Mouse (Mus musculus): ENCODE results near the gene Ctcfl. TPM values are rescaled to one million over a fixed set of nuclear protein-coding genes. Genes with fewer than 3 reads are reported as not detected.
A peak's percentile ranks its signal among the peaks of the same experiment; 100 is the strongest.

Gene Ctcfl
- not detected for total RNA-seq (2021)
- long read RNA-seq, experiment 1, result 0 reads
- long read RNA-seq, experiment 2, result 0 reads

DNA sequence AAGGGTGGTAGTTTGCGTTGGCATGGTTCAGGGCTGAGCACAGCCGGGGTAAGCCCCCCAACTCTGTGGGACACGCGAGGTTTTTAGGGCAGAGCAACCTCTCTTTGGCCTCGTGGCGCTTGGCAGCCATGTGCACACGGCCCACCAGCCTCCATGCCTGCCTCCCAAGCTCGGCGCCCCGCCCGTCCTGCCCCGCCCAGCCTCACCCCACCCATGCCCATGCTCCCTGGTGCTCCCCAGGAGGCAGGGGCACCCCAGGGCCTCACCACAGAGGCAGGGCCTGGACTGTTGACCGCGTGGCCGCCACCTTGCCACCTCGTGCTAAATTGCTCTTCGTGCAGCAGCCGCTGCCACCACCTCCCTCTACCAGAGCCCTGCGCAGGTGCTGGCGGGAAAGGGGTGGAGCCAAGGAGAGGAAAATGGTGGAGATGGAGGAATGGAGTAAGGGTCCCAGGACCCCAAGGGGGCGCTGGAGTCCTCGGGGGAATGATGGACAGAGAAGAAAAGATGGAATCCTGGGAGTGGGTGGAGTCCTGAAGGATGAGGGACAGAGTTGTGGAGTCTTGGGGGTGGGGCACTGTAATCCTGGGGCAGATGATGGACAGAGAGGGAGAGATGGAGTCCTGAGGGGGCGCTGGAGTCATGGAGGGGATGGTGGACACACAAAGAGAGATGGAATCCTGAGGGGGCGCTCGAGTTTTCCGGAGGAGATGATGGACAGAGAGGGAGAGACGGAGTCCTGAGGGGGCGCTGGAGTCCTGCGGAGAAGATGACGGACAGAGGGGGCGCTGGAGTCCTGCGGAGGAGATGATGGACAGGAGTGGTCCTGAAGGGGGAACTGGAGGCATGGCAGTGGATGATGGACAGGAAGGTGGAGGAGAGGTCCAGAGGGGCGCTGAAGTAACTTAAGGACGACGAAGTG lies at the start of gene Ctcfl:
Ctcfl (minus strand) TSS at position 503 of the 922 bp plus-strand sequence.
- no peak for DNase-seq (ENCODE audit: low spot score in 2 of 2)

DNA sequence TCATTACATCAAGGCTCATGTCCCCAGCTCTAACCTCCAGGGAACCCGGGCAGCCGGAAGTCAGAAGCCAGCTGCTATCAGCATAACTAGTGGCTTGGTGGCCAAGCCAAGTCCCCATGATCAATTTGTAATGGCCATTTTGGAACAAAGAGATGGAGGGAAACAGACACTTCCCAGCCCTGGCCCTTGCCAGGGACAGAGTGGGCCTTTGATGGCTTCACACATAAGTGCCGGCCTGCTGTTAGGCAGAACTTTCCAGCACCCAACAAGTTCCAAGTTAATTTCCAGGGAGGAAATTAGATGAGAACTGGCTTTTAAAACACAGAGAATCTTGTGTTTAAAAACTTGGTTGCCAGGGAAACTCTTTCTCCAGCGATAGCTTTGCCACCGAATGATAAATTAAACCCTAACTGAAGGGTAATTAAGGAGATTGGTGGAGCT lies 49.1 kb upstream of the Ctcfl start:
- DNase-seq (ENCODE audit: low spot score in 2 of 2), result peak; percentile 33 to 66

DNA sequence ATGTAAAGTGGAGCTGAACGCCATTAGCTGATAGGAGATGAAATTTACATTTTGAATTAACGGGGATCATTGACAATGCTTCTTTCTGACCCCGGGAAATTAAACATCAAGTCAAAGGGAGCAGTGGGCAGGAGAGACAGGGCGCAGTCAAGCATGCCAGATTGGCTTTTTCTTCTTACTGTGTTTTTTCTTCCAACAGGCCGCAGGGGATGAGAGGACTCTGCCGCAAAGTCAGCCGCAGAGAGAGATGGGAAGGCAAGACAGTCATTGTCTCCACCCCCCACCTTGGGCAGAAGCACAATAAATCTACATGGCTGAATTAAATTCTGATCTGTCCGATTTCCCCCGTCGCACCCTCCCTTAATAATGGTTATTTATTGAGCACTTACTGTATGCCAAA lies 46.0 kb upstream of the Ctcfl start:
- no peak for DNase-seq (ENCODE audit: low spot score in 2 of 2)

DNA sequence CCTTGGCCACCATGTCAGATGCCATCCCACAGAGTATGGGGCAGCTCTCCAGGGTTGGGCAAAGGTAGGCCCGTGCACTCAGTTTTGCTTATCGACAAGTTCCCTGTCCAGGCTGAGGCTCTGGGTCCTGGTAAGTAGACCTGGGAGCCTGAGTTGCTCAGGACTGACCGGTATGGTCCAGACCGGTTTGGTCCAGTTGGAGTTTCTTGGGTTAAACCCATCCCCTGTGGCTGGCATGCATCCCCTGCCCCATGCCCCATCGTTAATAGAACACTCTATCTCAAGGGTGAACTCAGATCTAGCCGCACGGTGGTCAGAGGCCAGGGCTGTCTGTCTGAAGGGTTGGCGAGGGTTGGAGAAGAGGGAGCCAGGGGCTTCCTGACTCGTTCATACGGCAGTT lies 45.6 kb upstream of the Ctcfl start:
- DNase-seq (ENCODE audit: low spot score in 2 of 2), result no peak

DNA sequence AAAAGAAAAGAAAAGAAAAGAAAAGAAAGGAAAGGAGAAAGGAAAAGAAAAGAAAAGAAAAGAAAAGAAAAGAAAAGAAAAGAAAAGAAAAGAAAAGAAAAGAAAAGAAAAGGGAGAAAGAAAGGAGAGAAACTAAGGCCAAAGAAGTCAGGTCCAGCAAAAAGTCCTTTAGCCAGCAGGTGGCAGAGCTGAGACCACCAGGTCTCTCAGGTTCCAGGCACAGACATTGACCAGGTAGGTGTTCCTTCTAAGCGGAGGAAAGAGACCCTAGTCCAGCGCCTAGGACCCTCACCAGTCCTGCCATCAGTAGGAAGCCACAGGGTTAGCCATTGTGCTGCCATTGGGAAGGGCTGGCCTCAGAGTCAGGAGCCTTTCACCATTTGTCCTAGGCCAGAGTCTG lies 45.0 kb upstream of the Ctcfl start:
- DNase-seq (ENCODE audit: low spot score in 2 of 2), result no peak

DNA sequence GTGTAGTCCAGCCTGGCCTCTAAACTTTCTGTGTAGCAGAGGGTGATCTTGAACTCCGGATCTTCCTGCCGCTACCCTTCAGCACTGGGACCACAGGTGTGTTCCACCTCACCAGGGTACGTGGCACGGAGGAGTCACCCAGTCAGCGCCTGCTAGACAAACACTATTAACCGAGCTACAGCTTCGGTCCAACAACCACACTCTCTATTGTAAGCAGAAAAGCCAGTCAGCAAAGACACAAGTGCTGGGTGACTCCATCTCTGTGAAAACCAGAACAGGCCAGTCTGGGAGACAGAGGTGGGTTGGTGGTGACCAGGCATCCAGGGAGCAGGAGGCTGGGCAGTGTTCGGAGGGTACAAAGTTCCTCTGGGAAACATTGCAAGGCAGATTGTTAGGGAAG lies 44.1 kb upstream of the Ctcfl start:
- no peak for DNase-seq (ENCODE audit: low spot score in 2 of 2)

DNA sequence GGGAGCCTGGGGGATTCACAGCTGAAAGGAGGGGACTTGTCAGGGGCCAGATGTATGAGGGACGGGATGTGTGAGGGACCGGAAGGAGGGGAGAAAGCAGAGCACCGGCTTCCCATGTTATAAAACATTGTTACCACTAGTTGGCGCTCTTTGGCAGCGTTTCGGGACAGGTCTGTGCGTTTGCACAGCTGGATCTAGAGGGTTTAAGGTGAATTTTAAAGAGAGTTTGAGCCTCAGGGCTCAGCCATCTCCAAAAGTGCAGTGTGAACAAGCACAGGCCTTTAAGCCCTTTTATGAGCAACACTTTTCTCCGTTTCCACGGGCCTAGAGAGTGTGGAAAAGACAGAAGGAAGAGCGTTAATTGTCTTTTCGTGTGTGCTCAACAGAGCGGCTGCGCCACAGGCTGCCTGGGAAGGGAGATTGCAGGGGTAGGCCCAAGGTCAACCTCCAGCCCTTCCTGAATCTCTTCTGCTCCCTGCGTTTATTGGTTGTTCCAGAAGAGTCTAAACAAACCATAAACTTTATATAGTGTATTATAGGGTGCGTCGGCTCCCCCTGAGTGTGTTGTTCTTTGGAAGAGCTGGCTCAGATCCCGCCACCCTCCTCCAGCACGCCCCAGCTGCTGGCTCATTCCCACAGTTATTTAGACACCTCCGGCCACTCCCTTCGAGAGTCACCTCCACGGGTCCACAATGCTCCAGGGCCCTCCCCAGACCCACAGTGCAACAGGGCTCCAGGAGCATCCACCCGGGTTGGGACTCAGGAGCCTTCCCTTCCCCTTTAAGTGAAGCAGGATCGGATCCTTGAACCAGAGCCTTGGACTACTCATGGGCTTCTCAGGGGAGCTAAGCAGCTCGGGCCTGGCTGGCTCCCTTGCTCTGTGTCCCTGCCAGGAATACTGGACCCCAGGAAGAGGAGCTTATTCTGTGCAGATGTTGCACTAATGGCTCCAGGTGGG lies 40.3 kb upstream of the Ctcfl start:
- peak in 1 of 2 experiments; percentile 55 for DNase-seq (ENCODE audit: low spot score in 2 of 2)

DNA sequence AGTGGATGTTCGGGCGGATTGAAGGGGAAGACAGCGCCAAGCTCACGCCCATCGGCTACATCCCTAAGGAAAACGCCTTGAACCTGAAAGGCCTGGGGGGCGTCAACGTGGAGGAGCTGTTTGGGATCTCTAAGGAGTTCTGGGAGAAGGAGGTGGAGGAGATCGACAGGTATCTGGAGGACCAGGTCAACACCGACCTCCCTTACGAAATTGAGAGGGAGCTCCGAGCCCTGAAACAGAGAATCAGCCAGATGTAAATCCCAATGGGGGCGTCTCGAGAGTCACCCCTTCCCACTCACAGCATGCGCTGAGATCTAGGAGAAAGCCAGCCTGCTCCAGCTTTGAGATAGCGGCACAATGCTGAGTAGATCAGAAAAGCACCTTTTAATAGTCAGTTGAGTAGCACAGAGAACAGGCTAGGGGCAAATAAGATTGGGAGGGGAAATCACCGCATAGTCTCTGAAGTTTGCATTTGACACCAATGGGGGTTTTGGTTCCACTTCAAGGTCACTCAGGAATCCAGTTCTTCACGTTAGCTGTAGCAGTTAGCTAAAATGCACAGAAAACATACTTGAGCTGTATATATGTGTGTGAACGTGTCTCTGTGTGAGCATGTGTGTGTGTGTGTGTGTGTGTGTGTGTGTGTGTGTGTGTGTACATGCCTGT lies 39.2 kb upstream of the Ctcfl start:
- no peak for DNase-seq (ENCODE audit: low spot score in 2 of 2)

DNA sequence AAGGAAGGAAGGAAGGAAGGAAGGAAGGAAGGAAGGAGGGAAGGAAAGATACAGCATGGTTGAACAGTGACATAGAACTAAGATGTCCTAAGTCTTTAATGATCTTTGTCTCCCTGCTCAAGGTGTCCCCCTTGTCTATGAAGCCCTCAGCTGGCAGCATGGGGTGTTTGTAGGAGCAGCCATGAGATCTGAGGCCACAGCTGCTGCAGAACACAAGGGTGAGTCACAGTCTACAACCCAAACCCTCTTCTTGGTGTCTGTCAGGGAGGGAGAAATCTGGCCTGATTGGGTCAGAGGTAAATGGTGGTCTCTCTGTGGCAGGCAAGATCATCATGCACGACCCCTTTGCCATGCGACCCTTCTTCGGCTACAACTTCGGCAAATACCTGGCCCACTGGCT lies 38.5 kb upstream of the Ctcfl start:
- DNase-seq (ENCODE audit: low spot score in 2 of 2), result no peak

DNA sequence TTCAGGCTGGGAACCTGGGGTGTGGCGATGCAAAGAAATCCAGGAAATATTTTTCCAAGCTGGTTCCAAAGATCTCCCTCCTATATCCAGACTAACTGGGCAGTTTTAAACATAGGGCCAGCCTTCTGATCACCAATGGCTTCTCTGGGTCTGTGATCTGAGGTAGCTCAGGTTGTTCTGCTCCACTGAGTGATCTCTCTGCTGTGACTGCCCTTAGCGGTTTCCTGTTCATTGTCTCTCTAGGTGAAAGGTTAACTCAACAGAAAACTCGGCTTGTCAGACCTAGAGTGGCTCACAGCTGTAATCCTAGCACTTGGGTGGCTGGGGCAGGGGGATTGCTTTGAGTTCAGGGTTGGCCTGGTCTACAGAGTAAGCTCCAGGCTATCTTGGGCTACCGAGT lies 38.1 kb upstream of the Ctcfl start:
- DNase-seq (ENCODE audit: low spot score in 2 of 2), result no peak

DNA sequence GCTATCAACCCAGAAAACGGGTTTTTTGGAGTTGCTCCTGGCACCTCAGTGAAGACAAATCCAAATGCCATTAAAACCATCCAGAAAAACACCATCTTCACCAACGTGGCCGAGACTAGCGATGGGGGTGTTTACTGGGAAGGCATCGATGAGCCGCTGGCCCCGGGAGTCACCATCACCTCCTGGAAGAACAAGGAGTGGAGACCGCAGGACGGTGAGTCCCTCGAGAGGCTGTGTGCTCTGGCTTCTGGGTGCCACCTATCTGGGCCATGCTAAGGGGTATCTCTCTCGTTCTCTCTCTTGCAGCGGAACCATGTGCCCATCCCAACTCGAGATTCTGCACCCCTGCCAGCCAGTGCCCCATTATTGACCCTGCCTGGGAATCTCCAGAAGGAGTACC lies 37.6 kb upstream of the Ctcfl start:
- no peak for DNase-seq (ENCODE audit: low spot score in 2 of 2)

DNA sequence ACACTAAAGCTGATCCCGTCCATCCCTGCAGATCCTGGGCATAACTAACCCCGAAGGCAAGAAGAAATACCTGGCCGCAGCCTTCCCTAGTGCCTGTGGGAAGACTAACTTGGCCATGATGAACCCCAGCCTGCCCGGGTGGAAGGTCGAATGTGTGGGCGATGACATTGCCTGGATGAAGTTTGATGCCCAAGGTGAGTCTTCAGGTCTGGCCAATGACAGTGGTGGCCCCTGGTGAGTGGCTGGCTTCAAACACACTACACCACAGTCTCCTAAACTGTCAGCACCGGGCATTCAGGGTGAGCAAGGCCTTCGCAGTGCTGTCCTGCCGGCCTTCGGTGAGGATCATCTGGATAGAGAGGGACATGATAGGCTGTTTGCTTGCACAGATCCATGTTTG lies 36.6 kb upstream of the Ctcfl start:
- DNase-seq (ENCODE audit: low spot score in 2 of 2), result no peak

DNA sequence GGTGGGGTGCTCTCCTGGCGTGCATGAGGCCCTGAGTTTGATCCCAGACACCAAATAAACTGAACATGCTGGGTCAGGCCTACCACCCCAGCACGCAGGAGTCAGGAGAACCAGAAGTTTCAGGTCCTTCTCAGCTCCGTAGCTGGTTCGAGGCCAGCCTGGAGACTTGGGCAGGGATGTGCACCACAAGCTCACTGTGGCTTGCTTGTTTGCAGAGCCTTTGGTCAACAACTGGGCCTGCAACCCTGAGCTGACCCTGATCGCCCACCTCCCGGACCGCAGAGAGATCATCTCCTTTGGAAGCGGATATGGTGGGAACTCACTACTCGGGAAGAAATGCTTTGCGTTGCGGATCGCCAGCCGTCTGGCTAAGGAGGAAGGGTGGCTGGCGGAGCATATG lies 35.6 kb upstream of the Ctcfl start:
- DNase-seq (ENCODE audit: low spot score in 2 of 2), result no peak

DNA sequence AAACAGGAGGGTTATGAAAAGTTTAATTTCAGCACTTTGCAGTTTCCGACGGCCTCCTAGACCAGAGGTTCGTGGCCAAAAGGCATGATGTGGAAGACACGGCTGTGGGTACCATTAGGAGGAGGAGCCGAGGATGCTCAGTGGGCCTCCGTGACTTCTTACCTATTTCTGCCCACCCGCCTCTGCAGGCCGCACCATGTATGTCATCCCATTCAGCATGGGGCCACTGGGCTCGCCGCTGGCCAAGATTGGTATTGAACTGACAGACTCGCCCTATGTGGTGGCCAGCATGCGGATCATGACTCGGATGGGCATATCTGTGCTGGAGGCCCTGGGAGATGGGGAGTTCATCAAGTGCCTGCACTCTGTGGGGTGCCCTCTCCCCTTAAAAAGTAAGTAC lies 35.2 kb upstream of the Ctcfl start:
- DNase-seq (ENCODE audit: low spot score in 2 of 2), result no peak

DNA sequence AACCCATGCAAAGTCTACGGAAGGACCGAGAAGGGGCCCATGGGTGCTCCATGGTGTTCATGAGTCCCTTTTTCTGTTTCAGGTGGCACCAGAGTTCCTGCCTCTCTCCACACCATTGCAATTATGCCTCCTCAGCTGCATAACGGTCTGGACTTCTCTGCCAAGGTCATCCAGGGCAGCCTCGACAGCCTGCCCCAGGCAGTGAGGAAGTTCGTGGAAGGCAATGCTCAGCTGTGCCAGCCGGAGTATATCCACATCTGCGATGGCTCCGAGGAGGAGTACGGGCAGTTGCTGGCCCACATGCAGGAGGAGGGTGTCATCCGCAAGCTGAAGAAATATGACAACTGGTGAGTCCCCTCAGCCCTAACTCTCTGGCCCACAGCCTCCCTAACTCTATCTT lies 33.9 kb upstream of the Ctcfl start:
- DNase-seq (ENCODE audit: low spot score in 2 of 2), result no peak

DNA sequence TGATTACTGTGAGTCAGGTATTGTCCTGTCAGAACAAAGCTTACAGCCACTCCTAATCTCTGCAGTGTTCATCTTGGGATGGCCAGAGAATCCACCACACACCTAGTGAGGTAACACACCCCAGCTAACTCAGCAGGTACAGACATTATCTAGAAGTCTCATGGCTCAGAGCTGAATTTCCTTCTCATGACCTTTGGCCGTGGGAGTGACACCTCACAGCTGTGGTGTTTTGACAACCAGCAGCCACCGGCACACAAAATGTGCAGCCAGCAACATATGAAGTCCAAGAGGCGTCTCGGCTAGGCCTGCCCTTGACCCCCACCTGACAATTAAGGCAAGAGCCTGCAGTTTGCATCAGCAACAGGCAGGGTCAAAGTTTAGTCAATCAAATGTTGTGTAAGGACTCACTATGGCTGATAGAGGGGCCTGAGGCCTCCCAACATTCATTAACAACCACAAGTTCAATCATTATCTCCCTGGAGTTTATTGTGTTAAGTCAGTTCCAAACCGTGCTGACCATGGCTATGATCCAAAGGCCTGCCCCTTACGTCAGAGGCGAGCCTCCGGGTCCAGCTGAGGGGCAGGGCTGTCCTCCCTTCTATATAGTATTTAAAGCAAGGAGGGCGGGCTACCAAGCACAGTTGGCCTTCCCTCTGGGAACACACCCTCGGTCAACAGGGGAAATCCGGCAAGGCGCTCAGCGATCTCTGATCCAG lies 33.3 kb upstream of the Ctcfl start, which contains the start of gene Pck1:
Pck1 (plus strand) TSS at position 613 of the 716 bp plus-strand sequence.
- no peak for DNase-seq (ENCODE audit: low spot score in 2 of 2)

DNA sequence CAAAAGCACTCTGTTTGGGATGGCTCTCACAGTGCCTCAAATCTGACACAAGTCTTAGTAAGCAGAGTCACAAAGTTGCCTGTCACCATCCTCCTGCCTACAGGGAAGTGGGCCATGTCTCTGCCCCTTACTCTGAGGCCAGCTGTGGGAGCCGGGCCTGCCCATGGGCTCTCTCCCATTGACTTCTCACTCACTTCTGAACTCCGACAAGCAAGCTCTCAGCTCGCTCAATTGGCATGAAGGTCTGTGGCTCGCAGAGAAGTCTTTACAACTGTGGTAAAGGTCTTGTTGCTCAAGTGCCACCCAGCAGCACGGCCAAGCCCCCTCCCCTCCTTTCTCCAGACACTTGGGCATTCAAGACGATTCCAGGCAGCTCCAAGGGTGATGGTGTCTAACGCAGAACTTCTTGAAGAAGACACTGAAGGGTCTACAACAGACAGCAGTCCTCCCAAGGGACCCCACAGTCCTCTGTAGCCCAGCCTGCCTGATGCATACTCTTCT lies 32.5 kb upstream of the Ctcfl start:
- no peak for DNase-seq (ENCODE audit: low spot score in 2 of 2)

DNA sequence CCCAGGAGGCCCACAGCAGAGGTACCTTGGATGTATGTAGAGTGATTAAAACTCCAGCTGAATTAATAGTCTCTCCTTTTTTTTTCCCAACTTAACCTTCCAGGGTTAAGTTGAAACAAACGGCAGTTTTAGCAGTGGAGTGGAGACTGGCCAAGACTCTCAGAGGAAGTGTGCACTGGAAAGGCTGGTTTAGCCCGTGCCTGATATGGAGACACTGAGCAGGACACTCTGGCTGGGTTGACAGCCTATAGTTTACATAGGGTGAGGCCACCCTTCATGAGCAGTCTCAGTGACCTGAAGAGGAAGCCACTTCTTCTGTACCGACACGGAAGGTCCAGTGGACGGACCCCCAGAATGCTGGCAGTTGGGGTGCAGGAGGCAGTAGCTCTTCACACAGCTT lies 32.0 kb upstream of the Ctcfl start:
- no peak for DNase-seq (ENCODE audit: low spot score in 2 of 2)

DNA sequence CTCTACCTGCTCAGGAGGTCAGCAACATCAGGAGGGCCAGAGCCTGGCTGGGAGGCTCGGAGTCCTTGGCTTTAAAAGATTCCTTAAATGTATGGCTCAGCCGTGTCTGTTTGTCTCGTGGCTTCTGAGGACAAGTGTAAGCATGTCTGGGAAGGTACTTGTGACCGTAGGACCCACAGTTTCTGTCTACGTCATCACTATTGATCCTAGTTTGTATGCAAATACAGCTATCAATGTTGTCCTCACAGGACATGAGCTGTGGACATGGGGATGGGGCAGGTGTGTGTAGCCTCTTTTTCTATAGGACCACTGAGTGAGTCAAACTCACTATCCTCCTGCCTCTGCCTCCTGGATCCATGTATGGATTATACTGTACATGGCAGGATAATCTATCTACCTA lies 28.7 kb upstream of the Ctcfl start:
- no peak for DNase-seq (ENCODE audit: low spot score in 2 of 2)

DNA sequence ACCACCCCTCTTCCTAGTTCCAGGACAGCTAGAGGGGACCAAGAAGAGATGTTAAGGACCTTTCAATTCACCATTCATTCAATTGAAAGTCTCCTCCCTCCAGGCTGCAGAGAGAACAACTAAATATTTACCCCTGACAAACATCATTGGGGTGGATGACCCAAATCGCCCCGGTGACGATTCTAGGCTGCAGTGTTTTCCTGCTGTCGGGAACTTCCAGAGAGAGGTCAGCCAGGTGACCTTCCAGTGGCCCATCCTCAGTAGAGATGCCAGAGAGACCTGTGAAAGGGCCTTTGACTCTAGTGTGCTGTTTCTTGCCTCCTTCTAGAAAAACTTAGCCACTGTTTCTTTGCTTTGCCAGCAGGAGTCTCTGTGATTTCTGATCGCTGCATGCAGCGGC lies 27.4 kb upstream of the Ctcfl start:
- DNase-seq (ENCODE audit: low spot score in 2 of 2), result no peak
